Mouse (Mus musculus) small intestine, adult 2 months (tissue): ENCODE measurements at regions not wholly inside any gene's neighbourhood (a gene's known extent, or its start where the extent isn't known, plus 50 kb on each side); places are given as distances from the start of the nearest gene placed in this dataset.
"Not testable (repeated sequence)": the region's sequence is repeated elsewhere in the genome, so short reads cannot be mapped to it uniquely, and the experiment has no call there.

Source experiments
- H3K27ac ChIP-seq: fragments of 200-500 bp; 2 replicates; pipeline ENCODE4 v1.5.1; 2012; ENCODE audit warnings: low read depth, low read length, control low read depth, inconsistent platforms; ENCODE audit not compliant: insufficient read depth
- H3K27me3 ChIP-seq: fragments of 200-500 bp; 2 replicates; pipeline ENCODE4 v1.6.1; 2012; ENCODE audit warnings: mild to moderate bottlenecking, moderate library complexity, low read length, inconsistent platforms; ENCODE audit not compliant: control insufficient read depth, insufficient read depth
- H3K36me3 ChIP-seq: fragments of 200-500 bp; 2 replicates; pipeline ENCODE4 v1.6.1; 2012; ENCODE audit warnings: mild to moderate bottlenecking, low read length, control low read depth, inconsistent platforms; ENCODE audit not compliant: control insufficient read depth, insufficient read depth
- H3K4me1 ChIP-seq: fragments of 200-500 bp; 2 replicates; pipeline ENCODE4 v1.6.1; 2012; ENCODE audit warnings: low read length, inconsistent platforms, mixed read lengths; ENCODE audit not compliant: control insufficient read depth, insufficient read depth, insufficient read length
- H3K4me3 ChIP-seq: fragments of 200-500 bp; 2 replicates; pipeline ENCODE4 v1.5.1; 2012; ENCODE audit warnings: low read depth, mild to moderate bottlenecking, control low read depth, inconsistent platforms, low read length, moderate library complexity
- CTCF ChIP-seq: fragments of 200-500 bp; IDR thresholded peaks from 2 replicates; pipeline ENCODE4 v1.5.1; 2012; ENCODE audit warnings: low read depth, mild to moderate bottlenecking, control low read depth, inconsistent platforms, low read length, moderate library complexity, mixed read lengths; ENCODE audit not compliant: insufficient replicate concordance, insufficient read length; ENCODE audit errors: extremely low read depth
- POLR2A ChIP-seq: fragments of 200-500 bp; IDR thresholded peaks from 2 replicates; pipeline ENCODE4 v1.6.1; 2012; ENCODE audit warnings: low read depth, mild to moderate bottlenecking, control low read depth, inconsistent platforms, low read length, moderate library complexity
- WGBS: fragments of 180-500 bp; shearing (Covaris S2); methylation state at CpG from one replicate; pipeline ENCODE4 v1.1.7; 2018; 5-methylcytosine and 5-hydroxymethylcytosine counted together

GRCm38 (mm10) chr1:4653937-4654336, 153.8 kb upstream of the Gm37988 start:
- Histone ChIP-seq H3K27ac (no peak overlapping the region), H3K36me3 (no peaks in the 10 kb centered on the region), H3K4me3 (no peak overlapping the region), H3K4me1 (no peaks in the 10 kb centered on the region), H3K27me3 (no peaks in the 10 kb centered on the region)
- 32% methylated on average over 7 of the region's 7 CpGs for WGBS
- no peak for TF ChIP-seq CTCF

GRCm38 (mm10) chr1:4655252-4655651, 152.4 kb upstream of the Gm37988 start:
- no peak overlapping the region for H3K4me3 ChIP-seq
- H3K4me1 ChIP-seq: no peaks in the 10 kb centered on the region

GRCm38 (mm10) chr1:4656883-4657282, 150.8 kb upstream of the Gm37988 start:
- H3K27me3 ChIP-seq: no peaks in the 10 kb centered on the region
- H3K4me3 ChIP-seq: no peak overlapping the region
- H3K27ac ChIP-seq: no peak overlapping the region
- WGBS: 44% methylated on average over 5 of the region's 5 CpGs
- H3K4me1 ChIP-seq: no peaks in the 10 kb centered on the region
- no peaks in the 10 kb centered on the region for H3K36me3 ChIP-seq
- TF ChIP-seq POLR2A (no peak), CTCF (no peak)

More at GRCm38 (mm10) chr1:4655252-4655651, 152.4 kb upstream of the Gm37988 start:
- no peaks in the 10 kb centered on the region for H3K36me3 ChIP-seq
- TF ChIP-seq POLR2A (no peak), CTCF (no peak)
- H3K27ac ChIP-seq: no peak overlapping the region
- H3K27me3 ChIP-seq: no peaks in the 10 kb centered on the region

- WGBS: 69% methylated on average over 7 of the region's 7 CpGs
- H3K27me3 ChIP-seq, H3K27ac ChIP-seq, H3K4me3 ChIP-seq, H3K4me1 ChIP-seq, H3K36me3 ChIP-seq: not testable (repeated sequence)
Observed at GRCm38 (mm10) chr1:4660081-4660480, 147.6 kb upstream of the Gm37988 start.

GRCm38 (mm10) chr1:4660616-4661015, 147.1 kb upstream of the Gm37988 start:
- not testable (repeated sequence) for H3K27ac ChIP-seq, H3K36me3 ChIP-seq, H3K4me3 ChIP-seq, H3K27me3 ChIP-seq, H3K4me1 ChIP-seq
- WGBS: 77% methylated on average over 5 of the region's 5 CpGs

- Histone ChIP-seq H3K36me3 (no peaks in the 10 kb centered on the region), H3K4me3 (no peak overlapping the region), H3K27me3 (no peaks in the 10 kb centered on the region), H3K27ac (no peak overlapping the region), H3K4me1 (no peaks in the 10 kb centered on the region)
- WGBS: 73% methylated on average over 1 of the region's 1 CpGs
- no peak for TF ChIP-seq CTCF
- TF ChIP-seq POLR2A: no peak
Observed at GRCm38 (mm10) chr1:4661761-4662160, 145.9 kb upstream of the Gm37988 start.

GRCm38 (mm10) chr1:4669732-4670131, 138.0 kb upstream of the Gm37988 start:
- H3K4me1 ChIP-seq: no peaks in the 10 kb centered on the region
- no peak overlapping the region for H3K27ac ChIP-seq
- no peaks in the 10 kb centered on the region for H3K36me3 ChIP-seq
- no peaks in the 10 kb centered on the region for H3K27me3 ChIP-seq
- TF ChIP-seq CTCF: no peak
- no peak for TF ChIP-seq POLR2A
- WGBS: 42% methylated on average over 1 of the region's 1 CpGs
- no peak overlapping the region for H3K4me3 ChIP-seq

GRCm38 (mm10) chr1:4671237-4672019, 136.3 kb upstream of the Gm37988 start:
- Histone ChIP-seq H3K27me3 (no peaks in the 10 kb centered on the region), H3K36me3 (no peaks in the 10 kb centered on the region), H3K27ac (no peak overlapping the region), H3K4me1 (no peaks in the 10 kb centered on the region), H3K4me3 (no peak overlapping the region)
- WGBS: 8% methylated on average over 1 of the region's 1 CpGs
- no peak for TF ChIP-seq POLR2A
- TF ChIP-seq CTCF: no peak
